Mouse (Mus musculus): ENCODE measurements around the gene Sub1.

Gene Sub1

DNA sequence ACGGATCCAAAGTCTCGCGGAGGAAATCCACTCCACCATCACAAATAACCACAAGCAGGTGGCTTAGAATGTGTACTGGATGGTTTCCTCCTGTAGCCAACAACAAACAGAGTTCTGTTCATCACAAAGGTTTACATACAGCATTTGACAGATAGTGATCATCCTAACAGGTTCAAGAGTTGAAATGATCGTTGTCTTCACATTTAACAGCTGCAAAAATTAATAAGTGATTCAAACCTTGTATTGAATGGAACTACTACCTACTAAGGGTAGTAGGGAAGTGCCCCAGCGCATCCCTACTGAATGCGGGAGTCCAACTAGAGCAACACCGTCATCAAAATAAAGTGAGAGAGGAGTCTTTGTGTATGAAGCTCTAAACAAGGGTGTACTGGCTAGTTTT, at the start of gene Sub1:
Gene Sub1 (minus strand): TSS at position 101 of the 400 bp plus-strand sequence.
- DNase-seq (ENCODE audit: low spot score in 2 of 2): no peak

DNA sequence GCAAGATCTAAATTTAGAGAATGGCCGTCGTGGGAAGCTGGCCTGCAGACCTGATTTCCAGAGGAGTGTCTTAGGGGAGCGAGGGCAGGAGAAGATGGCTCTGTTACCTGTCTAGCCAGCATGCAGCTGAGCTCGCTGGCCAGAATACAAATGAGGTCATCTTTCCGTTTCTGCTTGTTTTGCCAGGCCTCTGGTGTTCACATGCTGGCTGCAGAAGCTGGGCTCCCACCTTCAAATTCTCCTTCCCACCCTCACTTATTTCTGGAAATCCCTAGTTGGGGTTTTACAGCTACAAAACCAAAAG, 43.6 kb upstream of the Sub1 start:
- no peak for DNase-seq (ENCODE audit: low spot score in 2 of 2)

DNA sequence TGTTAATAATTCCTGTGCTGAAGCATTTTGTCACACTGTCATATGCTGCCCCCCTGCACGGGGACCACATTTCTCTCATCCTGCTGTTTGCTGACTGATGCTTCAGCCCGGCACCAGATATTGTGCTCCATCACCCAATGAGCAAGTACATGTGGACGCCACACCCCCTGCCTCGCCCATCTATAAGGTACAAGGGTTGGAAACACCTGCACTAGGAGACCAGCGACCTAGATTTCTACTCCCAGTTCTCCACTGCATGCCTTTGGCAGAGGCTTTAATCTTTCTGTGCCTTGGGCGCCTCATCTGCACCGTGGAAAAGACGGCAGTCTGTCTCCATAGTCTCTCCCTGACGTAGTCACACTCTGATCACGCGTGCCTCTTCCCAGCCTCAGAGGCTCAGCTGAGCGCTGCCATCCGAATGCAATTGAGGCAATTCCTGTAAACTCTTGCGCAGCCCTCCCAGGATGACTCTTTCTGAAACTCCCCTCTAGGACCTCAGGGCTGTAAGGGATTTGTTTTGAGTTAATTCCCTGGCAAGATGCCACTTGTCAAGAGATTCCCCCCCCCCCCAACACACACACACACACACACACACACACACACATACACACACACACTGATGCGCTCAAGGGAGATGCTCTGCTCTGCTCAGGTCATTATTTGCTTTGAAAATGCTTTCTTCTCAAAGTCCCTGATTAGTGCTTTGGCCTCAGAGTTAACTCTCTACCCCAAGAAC, 43.1 kb upstream of the Sub1 start:
- no peak for DNase-seq (ENCODE audit: low spot score in 2 of 2)

DNA sequence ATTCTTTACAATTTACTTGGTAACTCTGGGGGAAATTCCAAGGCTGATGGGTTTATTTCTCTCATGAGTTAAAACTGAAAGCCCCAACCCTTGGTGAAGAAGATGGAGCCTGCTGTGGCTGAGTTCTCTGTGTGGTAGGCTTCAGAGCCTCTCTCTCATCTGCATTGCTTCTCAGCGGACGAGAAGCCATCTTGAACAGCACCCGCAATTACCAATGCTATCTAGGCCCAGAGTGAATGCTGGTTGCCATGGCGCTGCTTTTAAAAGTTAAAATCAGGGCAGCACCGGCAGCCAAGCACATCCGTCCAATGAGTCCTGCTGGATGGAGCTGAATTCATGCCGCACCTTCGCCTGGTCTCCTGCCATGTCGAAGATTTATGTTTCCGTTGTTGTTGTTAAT, 42.5 kb upstream of the Sub1 start:
- no peak for DNase-seq (ENCODE audit: low spot score in 2 of 2)

DNA sequence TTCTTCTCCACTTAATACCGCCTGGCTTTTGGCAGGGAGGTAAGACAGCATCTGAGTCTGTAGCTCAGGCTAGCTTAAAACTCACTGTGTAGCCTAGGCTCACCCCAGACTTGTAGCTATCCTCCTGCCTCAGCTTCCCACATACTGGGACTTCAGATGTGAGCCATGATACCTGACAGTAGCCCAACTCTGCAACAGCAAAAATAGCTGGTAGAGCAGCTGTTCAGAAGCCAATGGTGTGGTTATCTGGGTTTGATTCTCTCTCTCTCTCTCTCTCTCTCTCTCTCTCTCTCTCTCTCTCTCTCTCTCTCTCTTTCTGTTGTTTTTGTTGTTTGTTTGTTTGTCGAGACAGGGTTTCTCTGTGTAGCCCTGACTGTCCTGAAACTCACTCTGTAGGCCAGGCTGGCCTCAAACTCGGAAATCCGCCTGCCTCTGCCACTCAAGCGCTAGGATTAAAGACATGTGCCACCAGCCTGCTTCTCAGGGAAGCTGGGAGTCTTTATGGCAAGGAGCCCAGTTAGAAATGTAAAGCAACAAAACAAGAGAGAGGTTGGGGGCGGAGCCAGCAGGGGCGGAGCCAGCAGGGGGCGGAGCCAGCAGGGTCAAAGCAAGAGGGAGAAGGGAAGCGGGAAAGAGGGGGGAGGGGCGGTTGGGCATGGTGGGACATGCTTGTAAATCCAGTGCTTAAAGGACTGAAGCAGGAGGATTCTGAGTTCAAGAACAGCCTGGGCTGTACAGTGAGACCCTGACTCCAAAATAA, 41.3 kb upstream of the Sub1 start:
- no peak for DNase-seq (ENCODE audit: low spot score in 2 of 2)

DNA sequence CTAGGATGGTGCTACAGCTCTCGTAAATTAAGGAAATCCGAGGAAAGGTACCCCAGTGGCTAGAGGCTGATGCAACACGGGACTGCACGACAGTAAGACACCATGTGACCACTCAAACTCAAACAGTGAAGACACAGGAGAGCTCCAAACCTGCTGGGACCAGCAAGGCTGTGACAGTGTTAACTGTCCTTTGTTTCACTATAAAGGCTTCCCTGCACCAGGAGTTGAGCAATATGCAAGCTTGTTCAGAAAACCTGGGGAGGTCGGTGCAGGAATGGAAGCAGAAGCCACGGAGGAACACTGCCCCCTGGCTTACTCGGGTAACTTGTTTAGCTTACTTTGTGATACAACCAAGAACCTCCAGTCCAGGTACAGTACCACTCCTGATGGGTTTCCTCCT, 40.4 kb upstream of the Sub1 start:
- peak in 1 of 2 experiments; percentile 45 for DNase-seq (ENCODE audit: low spot score in 2 of 2)

DNA sequence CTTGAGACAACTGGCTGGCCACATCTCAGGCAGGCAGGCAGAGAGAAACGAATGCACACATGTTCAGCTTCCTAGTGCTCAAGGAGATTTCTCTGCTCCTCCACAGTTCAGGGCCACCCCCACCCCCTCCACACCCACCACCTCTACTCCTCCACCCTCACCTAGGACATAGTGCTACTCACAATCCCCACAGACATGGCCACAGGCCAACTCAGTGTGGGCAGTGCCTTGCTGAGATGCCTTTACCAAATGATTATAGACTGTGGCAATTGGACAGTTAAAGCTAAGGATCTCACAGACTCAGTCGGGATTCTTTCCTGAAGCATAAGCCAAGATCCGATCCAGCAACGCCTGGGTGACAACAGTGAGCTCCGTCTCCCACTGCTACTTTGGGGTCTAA, 39.9 kb upstream of the Sub1 start:
- peak in 1 of 2 experiments; percentile 33 for DNase-seq (ENCODE audit: low spot score in 2 of 2)

DNA sequence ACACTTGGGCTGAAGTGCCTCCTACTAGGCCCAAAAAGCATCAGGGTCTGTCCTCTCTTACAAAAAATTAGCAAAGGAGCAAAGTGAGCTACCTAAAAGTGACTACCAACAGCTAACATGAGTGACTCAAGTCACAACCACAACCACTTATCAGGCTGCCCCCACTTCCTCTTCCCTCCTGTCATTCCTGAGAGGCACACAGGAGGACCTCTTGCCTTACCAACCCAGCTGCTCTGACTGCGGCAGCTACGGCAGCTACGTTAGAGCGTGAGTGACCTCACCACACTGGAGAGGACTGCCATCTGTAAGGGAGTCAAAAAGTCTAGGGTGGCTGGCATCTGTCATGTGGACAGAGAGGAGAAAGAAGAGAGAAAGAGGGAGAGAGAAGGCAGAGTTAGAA, 37.5 kb upstream of the Sub1 start:
- no peak for DNase-seq (ENCODE audit: low spot score in 2 of 2)

DNA sequence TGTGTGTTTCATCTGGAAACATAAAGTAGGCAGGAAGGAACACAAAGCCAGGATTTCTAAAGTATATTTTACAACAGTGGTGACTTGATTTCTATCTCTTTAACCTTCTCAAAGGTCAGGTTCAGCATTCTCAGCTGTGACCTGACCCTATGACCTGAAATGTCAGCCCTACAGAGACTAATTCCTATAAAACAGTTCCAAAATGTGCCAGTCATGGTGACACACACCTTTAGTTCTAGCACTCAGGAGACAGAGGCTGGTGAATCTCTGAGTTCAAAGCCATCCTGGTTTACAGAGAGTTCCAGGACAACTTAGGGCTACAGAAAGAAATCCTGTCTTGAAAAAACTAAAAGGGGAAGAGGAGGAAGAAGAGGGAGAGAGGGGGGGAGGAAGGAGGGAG, 36.4 kb upstream of the Sub1 start:
- DNase-seq (ENCODE audit: low spot score in 2 of 2): no peak

DNA sequence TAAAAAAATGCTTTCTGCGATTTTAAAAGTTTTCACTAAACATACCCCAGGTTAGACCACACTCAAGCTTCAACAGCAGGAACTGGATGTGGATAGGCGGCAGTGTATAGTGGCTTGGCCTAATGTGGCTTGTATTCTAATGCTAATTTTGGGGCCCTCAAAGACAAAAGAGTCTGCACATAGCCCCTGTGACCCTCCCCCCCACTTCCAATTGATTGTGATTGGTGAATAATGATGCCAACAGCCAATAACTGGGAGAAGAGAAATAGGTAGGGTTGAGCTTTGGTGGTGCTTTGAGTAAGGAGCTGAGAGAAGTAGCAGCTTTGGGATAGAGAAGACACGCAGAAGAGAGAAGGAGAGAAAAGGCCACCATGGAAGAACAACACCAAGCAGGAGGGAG, 35.7 kb upstream of the Sub1 start:
- no peak for DNase-seq (ENCODE audit: low spot score in 2 of 2)

DNA sequence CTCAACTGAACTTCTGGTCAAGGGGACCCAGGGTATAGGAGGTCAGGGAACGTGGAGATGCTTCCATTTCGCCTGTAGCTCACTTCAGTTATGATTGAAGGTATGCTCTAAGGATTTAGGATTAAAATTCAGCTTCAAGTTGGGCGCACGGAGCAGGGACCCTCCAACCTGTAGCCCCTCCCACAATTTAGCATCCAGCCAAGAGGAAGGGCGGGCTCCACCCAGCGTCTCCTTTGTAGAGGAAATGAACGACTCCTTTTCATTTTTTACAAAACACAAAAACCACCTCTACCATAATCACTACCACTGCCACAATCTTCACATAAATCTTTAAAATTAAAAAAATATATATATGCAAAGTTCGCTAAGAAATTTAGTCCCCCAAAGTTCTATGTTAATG, 35.1 kb upstream of the Sub1 start:
- no peak for DNase-seq (ENCODE audit: low spot score in 2 of 2)

DNA sequence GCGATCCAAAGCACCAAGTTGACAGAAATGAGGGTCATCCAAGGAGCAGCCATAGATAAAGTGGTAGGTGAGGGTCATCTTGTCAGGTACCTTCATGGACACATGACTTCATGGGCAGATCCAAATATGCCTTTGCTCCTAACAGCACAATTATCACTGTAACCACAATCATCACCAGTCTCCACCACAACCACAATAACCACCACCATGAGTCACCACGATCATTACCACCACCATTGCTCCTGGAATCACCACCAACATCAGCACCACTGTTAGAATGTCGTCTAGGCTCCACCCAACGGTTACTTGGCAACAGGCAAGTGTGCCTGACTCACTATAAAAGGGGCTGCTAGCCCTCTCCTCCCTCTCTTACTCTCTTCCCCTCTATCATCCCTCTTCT, 33.4 kb upstream of the Sub1 start:
- no peak for DNase-seq (ENCODE audit: low spot score in 2 of 2)

DNA sequence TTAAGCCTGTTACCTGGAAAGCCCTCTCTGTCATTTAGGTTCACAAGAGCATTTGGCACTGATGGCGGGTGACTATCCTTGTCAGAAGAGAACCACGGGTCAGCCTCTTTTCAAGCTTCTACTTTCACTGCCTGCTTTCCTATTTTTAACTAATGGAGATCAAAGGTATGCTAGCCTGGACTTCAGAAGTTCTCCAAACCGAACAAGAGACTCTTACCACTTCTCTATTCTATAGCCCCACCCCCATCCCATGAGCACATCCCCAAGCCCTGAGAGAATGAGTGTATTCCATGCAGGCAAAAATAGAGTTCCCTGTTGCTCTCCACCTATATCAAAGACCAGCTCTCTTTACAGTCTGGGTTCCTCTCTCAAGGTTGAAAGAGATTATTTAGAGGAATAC, 31.0 kb upstream of the Sub1 start:
- no peak for DNase-seq (ENCODE audit: low spot score in 2 of 2)

DNA sequence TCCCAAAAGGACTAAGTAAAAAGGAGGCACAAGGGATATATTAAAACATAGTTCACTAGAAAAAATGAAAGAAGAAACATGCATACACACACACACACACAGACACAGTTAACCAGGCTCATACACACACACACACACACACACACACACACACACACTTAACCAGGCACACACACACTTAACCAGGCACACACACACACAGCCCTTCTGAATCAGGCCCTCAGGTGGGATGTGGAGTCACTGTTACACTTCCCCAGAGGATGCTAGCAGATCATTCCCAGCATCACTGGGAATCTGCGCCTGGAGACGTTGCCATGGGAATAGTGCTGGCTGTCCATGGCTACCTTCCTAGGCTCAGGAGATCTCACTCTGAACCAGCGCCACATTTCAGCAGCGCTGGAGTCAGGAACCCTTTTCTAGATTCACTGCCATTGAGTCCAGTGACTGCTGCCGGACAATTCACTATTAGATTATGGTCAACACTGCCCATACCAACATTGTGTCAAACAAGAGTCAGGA, 30.2 kb upstream of the Sub1 start:
- DNase-seq (ENCODE audit: low spot score in 2 of 2): peak in 1 of 2 experiments; percentile 33

DNA sequence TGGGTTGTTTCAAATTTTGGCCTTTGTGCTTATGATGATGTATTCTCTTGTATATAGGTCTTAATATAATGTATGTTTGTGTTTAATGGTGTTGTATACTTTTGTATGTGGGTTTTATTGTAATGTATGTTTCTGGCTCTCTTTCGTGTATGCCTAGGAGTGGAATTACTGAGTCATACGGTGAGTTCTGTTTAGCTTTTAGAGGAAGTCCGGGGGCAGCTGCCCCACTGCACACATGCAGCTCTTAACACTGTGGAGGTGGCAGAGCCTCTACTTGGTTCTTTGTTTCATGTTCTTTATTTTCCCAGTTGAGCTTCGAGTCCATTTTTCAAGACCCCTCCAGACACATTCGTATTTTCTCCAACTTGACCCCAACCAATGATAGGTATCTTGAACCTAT, 29.2 kb upstream of the Sub1 start:
- DNase-seq (ENCODE audit: low spot score in 2 of 2): no peak

DNA sequence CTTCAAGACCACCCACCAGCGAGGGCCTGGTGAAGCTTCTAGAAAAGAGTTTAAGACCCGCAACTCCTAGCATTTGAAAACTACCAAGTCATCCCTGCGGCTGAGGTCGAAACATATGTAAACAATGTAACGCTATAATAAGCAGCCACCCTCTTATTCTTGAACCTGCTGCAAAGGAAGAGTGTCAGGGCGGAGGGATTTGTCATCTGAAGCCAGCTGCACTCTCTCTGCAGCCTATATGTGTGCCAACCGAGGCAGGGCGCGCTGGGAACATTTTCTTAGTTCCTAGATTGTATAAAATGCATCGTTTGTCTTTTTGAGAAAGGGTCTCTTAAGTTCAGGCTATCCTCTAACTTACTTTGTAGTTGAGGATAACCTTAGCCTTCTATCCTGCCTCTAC, 28.6 kb upstream of the Sub1 start:
- no peak for DNase-seq (ENCODE audit: low spot score in 2 of 2)

DNA sequence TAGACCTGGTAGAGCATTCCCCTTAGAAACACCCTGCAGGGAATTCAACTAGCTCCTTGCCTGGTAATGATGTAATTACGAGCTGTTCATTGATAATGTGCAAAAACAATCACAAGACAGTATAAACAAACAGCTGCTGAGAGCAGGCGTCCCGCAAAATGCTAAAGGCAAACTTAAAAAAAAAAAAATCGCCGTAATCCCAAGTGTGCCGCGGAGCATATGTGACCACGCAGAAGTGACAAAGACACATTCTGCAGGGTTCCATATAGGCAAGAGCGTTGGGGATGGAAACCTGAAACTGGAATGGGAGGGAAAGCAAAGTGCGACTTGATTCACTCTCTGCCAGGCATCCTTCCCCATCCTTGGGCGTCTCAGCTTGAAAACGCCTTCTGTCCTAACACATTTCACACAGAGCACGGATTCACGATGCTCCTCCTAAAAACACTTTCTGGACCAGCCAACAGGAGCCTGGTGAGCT, 28.0 kb upstream of the Sub1 start:
- peak in 1 of 2 experiments; percentile 69 for DNase-seq (ENCODE audit: low spot score in 2 of 2)

DNA sequence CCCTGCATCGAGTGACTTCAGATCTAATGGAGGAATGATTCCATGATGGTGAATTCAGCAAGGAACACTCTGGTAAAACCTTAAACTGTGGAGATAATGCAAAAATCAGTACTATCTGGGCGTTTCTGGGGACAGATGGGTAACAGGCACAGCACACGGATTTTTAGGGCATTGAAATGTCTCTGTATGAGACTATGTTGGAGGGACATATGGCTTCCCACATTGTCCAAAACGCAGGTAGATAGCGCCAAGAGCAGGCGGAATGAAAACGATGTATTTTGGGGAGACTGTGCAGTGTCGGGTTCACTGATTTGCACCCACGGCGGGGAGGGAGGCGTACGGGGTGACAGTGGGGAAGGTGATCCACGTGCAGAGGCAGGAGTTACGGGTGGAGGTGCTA, 22.7 kb upstream of the Sub1 start:
- DNase-seq (ENCODE audit: low spot score in 2 of 2): peak in 1 of 2 experiments; percentile 41

DNA sequence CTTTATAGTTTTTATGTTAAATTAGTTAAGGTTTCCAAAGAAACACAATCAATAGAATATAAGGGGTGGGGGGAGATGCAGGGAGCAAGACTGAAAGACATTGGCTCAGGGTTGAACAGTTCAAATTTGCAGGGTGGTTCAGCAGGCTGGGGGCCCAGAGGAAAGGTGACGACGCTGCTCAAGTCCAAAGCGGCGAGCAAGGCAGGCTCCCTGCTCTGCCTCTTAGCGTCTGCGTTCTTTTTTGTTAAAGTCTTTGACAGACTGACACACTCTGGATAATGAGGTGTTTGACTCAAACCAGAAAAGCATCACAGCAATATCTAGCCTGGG, 21.6 kb upstream of the Sub1 start:
- DNase-seq (ENCODE audit: low spot score in 2 of 2): no peak

DNA sequence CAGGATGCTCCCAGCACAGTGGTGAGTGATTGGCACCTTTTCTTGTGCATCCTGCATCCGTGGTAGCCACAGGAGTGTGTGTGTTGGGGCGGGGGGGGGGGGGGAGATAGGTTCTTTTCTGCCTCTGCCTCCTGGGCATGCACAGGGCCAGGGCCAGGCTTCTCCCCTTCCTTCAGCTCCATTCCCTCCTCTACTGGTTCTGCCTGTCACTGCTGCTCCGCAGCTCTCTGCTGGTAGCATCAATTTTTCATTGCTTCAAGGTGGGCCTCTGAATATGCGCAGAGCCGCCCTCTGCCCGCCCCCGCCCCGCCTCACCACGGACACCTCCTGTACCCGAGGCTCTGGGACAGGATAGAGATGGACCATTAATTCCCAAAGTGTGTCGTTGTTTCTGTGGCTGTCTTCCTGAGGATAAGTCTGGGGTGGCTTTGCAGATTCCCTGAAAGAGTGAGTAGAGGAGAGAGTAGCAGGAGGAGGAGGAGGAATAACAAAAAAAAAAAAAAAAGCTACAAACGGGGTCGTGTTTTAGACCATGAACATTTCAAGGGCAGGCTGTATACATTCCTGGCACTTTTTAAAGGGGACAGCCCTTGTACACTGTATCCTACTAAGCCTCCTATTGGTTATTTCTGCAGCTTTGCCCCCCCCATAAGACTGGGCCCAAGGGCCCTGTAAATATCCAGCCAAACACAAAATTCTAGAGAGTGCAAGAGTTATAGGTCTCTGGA, 21.1 kb upstream of the Sub1 start:
- DNase-seq (ENCODE audit: low spot score in 2 of 2): no peak

DNA sequence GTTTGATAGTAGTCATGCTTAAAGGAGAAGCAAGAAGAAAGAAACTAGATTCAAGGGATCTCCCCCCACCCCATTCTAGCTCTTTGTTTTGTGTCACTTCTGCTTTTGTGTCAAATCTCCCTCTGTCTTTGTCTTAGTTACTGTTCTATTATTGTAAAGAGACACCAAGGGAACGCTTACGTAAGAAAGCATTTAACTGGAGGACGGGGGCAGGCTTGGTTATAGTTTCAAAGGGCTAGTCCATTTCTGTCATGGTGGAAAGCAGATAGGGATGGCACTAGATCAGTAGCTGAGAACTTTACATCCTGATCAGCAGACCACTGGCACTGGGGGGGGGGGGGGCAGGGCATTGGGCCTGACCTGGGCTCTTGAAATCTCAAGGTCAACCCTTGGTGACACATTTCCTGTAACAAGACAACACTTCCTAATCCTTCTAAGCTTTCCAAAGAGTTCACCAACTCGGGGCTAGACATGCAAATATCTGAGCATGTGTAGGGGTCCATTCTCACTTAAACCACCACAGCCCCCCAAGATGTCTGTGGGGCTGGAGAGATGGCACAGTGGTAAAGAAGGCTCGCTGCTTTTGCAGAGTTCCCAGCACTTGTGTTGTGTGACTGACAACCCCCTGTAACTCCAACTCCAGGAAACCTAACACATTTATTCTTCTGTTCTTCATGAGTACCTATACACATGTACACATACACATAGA, 17.6 kb upstream of the Sub1 start:
- DNase-seq (ENCODE audit: low spot score in 2 of 2): no peak

DNA sequence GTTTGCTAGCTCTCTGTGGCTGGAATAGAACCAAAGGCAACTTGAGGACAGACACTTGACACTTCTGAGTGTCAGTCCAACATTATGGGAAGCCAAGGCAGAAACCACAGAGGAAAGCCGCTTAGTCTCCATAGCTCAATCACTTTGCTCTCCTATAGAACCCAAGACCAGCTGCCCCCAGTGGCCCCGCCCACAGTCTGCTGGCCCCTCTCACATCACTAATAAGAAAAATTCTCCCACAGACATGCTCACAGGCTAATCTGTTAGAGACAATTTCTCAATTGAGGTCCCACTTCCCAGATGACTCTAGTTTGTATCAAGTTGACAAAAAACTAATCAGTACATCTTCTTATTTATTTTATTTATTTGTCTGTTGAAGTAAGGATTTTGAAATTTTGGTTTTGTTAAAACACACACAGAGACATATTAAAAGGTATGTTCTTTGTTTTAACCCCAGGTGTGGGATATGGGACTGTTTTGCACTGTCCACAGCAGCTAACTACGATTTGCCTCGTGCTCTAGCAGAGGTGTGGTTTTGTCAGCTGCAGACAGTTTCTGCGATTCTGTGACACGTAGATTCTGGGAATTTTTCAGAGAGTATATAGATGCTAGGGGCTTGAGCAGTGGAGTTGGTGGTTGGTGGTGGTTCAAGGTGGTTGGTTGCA, 16.9 kb upstream of the Sub1 start:
- DNase-seq (ENCODE audit: low spot score in 2 of 2): no peak
